Mouse (Mus musculus) CH12.LX (cell line): Measurements from ENCODE around the gene AU022252.

Source experiments
- CTCF ChIP-seq, 2 experiments: IDR thresholded peaks in 1 of 2; conservative IDR thresholded peaks in 1 of 2; 2 replicates each; pipeline ENCODE4 v1.5.1; 2011 to 2012; ENCODE audit warnings: low read depth in 2 of 2, low read length in 2 of 2, improper control_type of control experiment in 1 of 2, inconsistent platforms in 1 of 2, mild to moderate bottlenecking in 1 of 2, moderate library complexity in 1 of 2
- NELFE ChIP-seq: IDR thresholded peaks from 2 replicates; pipeline ENCODE4 v1.6.1; 2011; ENCODE audit warnings: low read depth, low read length, improper control_type of control experiment
- SMC3 ChIP-seq: IDR thresholded peaks from 2 replicates; pipeline ENCODE4 v1.6.1; 2011; ENCODE audit warnings: low read depth, low read length, improper control_type of control experiment
- UBTF ChIP-seq: IDR thresholded peaks from 2 replicates; pipeline ENCODE4 v1.6.1; 2012; ENCODE audit warnings: low read depth, mild to moderate bottlenecking, inconsistent platforms, low read length, improper control_type of control experiment, moderate library complexity

DNA sequence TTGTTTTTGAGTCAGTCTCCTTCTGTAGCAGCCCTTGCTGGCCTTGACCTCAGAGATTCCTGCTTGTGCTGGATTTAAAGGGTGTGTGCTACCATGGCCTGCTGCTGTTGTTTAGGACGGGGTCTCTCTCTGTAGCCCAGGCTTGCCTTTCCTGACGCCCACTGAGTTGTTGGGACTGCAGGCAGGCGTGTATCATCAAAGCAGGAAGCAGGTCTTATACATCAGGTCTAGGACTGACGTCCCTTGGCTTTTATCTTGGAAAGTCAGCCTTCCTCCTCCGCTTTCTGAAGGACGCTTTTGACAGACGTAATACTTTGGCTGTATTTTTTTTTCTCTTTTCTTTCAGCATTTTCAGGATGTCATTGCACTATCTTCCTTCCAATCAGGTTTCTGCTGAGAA, 66.6 kb downstream of the AU022252 start:
- TF ChIP-seq SMC3 (no peak), NELFE (no peak), CTCF (conservative IDR thresholded peaks at IDR 0.05 in 1 of 2, IDR thresholded peaks at IDR 0.05 in 1 of 2; ENCODE audit: low read depth in 2 of 2, low read length in 2 of 2) (no peak), UBTF (no peak)
